Comparison of ENCODE assay signal across 9 mouse cellular contexts in genomic region chr1:41271111-41271730, GRCm38 (mm10).
DNase-seq lines count a peak whose midpoint lies in the region; ATAC-seq lines count a peak whose summit lies in the region.
"Had no signal": no experiment of that assay in that cellular context is flagged by ENCODE, and none has a peak within 500 bp of the region (broad histone marks: within the 10 kb centered on the region; RNA-seq: fewer than 3 reads in every experiment).

No protein-coding gene starts in this region.

- no peak overlapping the region for H3K9ac ChIP-seq in hindbrain, embryonic 16.5 days (ENCODE audit: low read depth, low read length)

- H3K27me3 ChIP-seq in hindbrain, embryonic 16.5 days (replicated peaks; ENCODE audit: control insufficient read depth, insufficient read depth, low read length): no peaks in the 10 kb centered on the region

- ATAC-seq in hindbrain, embryonic 16.5 days: peak; percentile 83
- ATAC-seq: activated CD4-positive, CD25-positive, alpha-beta regulatory T cell, adult 4 months had no signal

- peaks cover 5% of the 10 kb centered on the region for H3K4me1 ChIP-seq in hindbrain, embryonic 16.5 days (ENCODE audit: control insufficient read depth, insufficient read depth, low read depth, low read length)

- H3K9me3 ChIP-seq in hindbrain, embryonic 16.5 days (ENCODE audit: control insufficient read depth, low read length): no peaks in the 10 kb centered on the region

- peak overlapping the region; percentile 36 for H3K4me2 ChIP-seq in hindbrain, embryonic 16.5 days (ENCODE audit: low read length)

- 8% methylated on average over 4 of the region's 4 CpGs for WGBS in hindbrain, embryonic 16.5 days

- H3K27ac ChIP-seq in hindbrain, embryonic 16.5 days (ENCODE audit: low read depth, low read length): no peak overlapping the region

- H3K36me3 ChIP-seq in hindbrain, embryonic 16.5 days (ENCODE audit: control insufficient read depth, insufficient read depth, low read length): no peaks in the 10 kb centered on the region

- no peak overlapping the region for H3K4me3 ChIP-seq in hindbrain, embryonic 16.5 days (ENCODE audit: low read length)

- DNase-seq in heart, postnatal 4 days: peak; percentile 15
- no peak for DNase-seq in heart, adult 18-20 months
- DNase-seq in right cerebral cortex, postnatal 14 days: peak; percentile 9
- no peak for DNase-seq in right cerebral cortex, postnatal 36 days (ENCODE audit: low spot score in 2 of 2)
- no peak for DNase-seq in adrenal gland, adult 8-10 months
- no peak for DNase-seq in thymus, adult 18-20 months
- DNase-seq in c-Kit-positive CD71-positive TER-119-positive erythroid progenitor cells, embryonic 14.5 days (ENCODE audit: low spot score): no peak

Comparison
In these comparisons a context has a peak if more than half of its experiments do, and no peak if none do; other contexts are left out.
1. DNase-seq: peak in heart, postnatal 4 days (single experiment) and right cerebral cortex, postnatal 14 days (single experiment); none in heart, adult 18-20 months (0 of 2), right cerebral cortex, postnatal 36 days (0 of 2), adrenal gland, adult 8-10 months (single experiment), thymus, adult 18-20 months (0 of 2) and c-Kit-positive CD71-positive TER-119-positive erythroid progenitor cells, embryonic 14.5 days (single experiment).